Mouse (Mus musculus): ENCODE results near the gene Scamp4. TPM values are rescaled to one million over a fixed set of nuclear protein-coding genes. Genes with fewer than 3 reads are reported as not detected.

Scamp4 gene
- polyA plus RNA-seq, 1 experiment from 2014 or later: 84.6 TPM

Small RNAs within 50 kb of the gene (microRNA-seq; reads per million reads assigned to microRNA genes)
- not detected for gene Mir6912 (ENCODE audit: borderline number of aligned reads)

Other genes with a start within 250 kb of the Scamp4 start
- gene Plk5, start 246.4 kb upstream of the Scamp4 start, polyA plus RNA-seq (2014; fragmentation: Nextera tagmentation; extraction: Ambion mirVana): 0.47 and 0.72 TPM in 2 replicates
- 6.2 and 6.4 TPM in 2 replicates for gene Mex3d, start 215.2 kb upstream of the Scamp4 start, polyA plus RNA-seq (2014; fragmentation: Nextera tagmentation; extraction: Ambion mirVana)
- 164 and 186 TPM in 2 replicates for gene Mbd3, start 203.3 kb upstream of the Scamp4 start, polyA plus RNA-seq (2014; fragmentation: Nextera tagmentation; extraction: Ambion mirVana)
- gene Uqcr11, start 196.0 kb upstream of the Scamp4 start, polyA plus RNA-seq (2014; fragmentation: Nextera tagmentation; extraction: Ambion mirVana): 751 and 879 TPM in 2 replicates
- 93.7 and 112 TPM in 2 replicates for gene Tcf3, start 169.2 kb upstream of the Scamp4 start, polyA plus RNA-seq (2014; fragmentation: Nextera tagmentation; extraction: Ambion mirVana)
- not detected in 2 replicates for gene Onecut3, start 108.0 kb upstream of the Scamp4 start, polyA plus RNA-seq (2014; fragmentation: Nextera tagmentation; extraction: Ambion mirVana)
- gene Atp8b3, start 63.7 kb upstream of the Scamp4 start, polyA plus RNA-seq (2014; fragmentation: Nextera tagmentation; extraction: Ambion mirVana): 0.13 and 0.24 TPM in 2 replicates
- gene Rexo1, start 41.3 kb upstream of the Scamp4 start, polyA plus RNA-seq (2014; fragmentation: Nextera tagmentation; extraction: Ambion mirVana): 22.6 and 26.2 TPM in 2 replicates
- 9.7 and 9.9 TPM in 2 replicates for gene Klf16, start 25.6 kb upstream of the Scamp4 start, polyA plus RNA-seq (2014; fragmentation: Nextera tagmentation; extraction: Ambion mirVana)
- gene Abhd17a, start 12.5 kb upstream of the Scamp4 start, polyA plus RNA-seq (2014; fragmentation: Nextera tagmentation; extraction: Ambion mirVana): 115 and 124 TPM in 2 replicates
- gene Adat3, start within 50 bp of the Scamp4 start, polyA plus RNA-seq (2014; fragmentation: Nextera tagmentation; extraction: Ambion mirVana): 6.1 and 6.2 TPM in 2 replicates
- gene Gm49322, start 3.1 kb downstream of the Scamp4 start, polyA plus RNA-seq (2014; fragmentation: Nextera tagmentation; extraction: Ambion mirVana): 1.9 and 2.5 TPM in 2 replicates
- gene Csnk1g2, start 20.0 kb downstream of the Scamp4 start, polyA plus RNA-seq (2014; fragmentation: Nextera tagmentation; extraction: Ambion mirVana): 104 and 125 TPM in 2 replicates
- gene Btbd2, start 54.2 kb downstream of the Scamp4 start, polyA plus RNA-seq (2014; fragmentation: Nextera tagmentation; extraction: Ambion mirVana): 71.6 and 81.2 TPM in 2 replicates
- 84.6 and 86.7 TPM in 2 replicates for gene Mknk2, start 75.2 kb downstream of the Scamp4 start, polyA plus RNA-seq (2014; fragmentation: Nextera tagmentation; extraction: Ambion mirVana)
- gene Mob3a, start 99.1 kb downstream of the Scamp4 start, polyA plus RNA-seq (2014; fragmentation: Nextera tagmentation; extraction: Ambion mirVana): 31.2 and 37.0 TPM in 2 replicates
- 10.3 and 14.4 TPM in 2 replicates for gene Izumo4, start 99.3 kb downstream of the Scamp4 start, polyA plus RNA-seq (2014; fragmentation: Nextera tagmentation; extraction: Ambion mirVana)
- gene Ap3d1, start 139.4 kb downstream of the Scamp4 start, polyA plus RNA-seq (2014; fragmentation: Nextera tagmentation; extraction: Ambion mirVana): 67.6 and 75.8 TPM in 2 replicates
- 20.7 and 21.5 TPM in 2 replicates for gene Dot1l, start 152.3 kb downstream of the Scamp4 start, polyA plus RNA-seq (2014; fragmentation: Nextera tagmentation; extraction: Ambion mirVana)
- 69.6 TPM in 2 replicates for gene Sf3a2, start 195.3 kb downstream of the Scamp4 start, polyA plus RNA-seq (2014; fragmentation: Nextera tagmentation; extraction: Ambion mirVana)
- gene Plekhj1, start 195.8 kb downstream of the Scamp4 start, polyA plus RNA-seq (2014; fragmentation: Nextera tagmentation; extraction: Ambion mirVana): 102 and 111 TPM in 2 replicates
- gene Amh, start 202.4 kb downstream of the Scamp4 start, polyA plus RNA-seq (2014; fragmentation: Nextera tagmentation; extraction: Ambion mirVana): 0.13 TPM in 1 of 2 replicates, not detected in the other
- gene Jsrp1, start 210.6 kb downstream of the Scamp4 start, polyA plus RNA-seq (2014; fragmentation: Nextera tagmentation; extraction: Ambion mirVana): 13.0 and 20.3 TPM in 2 replicates
- gene Oaz1, start 223.8 kb downstream of the Scamp4 start, polyA plus RNA-seq (2014; fragmentation: Nextera tagmentation; extraction: Ambion mirVana): 1,606 and 1,697 TPM in 2 replicates
- gene Lingo3, start 241.2 kb downstream of the Scamp4 start, polyA plus RNA-seq (2014; fragmentation: Nextera tagmentation; extraction: Ambion mirVana): 1.2 and 1.3 TPM in 2 replicates